Mouse (Mus musculus) megakaryocyte, embryonic 14.5 days (primary cell): ENCODE measurements at regions not wholly inside any gene's neighbourhood (a gene's known extent, or its start where the extent isn't known, plus 50 kb on each side); places are given as distances from the start of the nearest gene placed in this dataset.

ENCODE experiments used
- FLI1 ChIP-seq: IDR thresholded peaks from 2 replicates; pipeline ENCODE4 v1.6.1; 2012; ENCODE audit warnings: low read length, inconsistent platforms, mixed read lengths
- GATA1 ChIP-seq: IDR thresholded peaks from 3 replicates; pipeline ENCODE4 v1.6.1; 2012; ENCODE audit warnings: mixed read lengths, low read length, inconsistent platforms, borderline replicate concordance

GRCm38 (mm10) chr14:58617656-58618055 lies 525.0 kb downstream of the 1700129C05Rik start:
- TF ChIP-seq GATA1 (no peak), FLI1 (no peak)
